Mouse (Mus musculus) adrenal gland, adult 18-20 months (tissue): ENCODE results near the gene Gm10188. TPM values are rescaled to one million over a fixed set of nuclear protein-coding genes. Genes with fewer than 3 reads are reported as not detected.
A peak's percentile ranks its signal among the peaks of the same experiment; 100 is the strongest.

Source experiments
- DNase-seq, 2 experiments: peaks; one replicate each; pipeline ENCODE4 v3.0.0; 2021 to 2022; ENCODE audit warnings: low spot score in 2 of 2
- total RNA-seq, 2 experiments: library from RNA; stranded (reverse); gene quantifications; 1 replicate in 1 of 2; 2 replicates in 1 of 2; pipeline ENCODE4 v1.2.3; 2021

The Gm10188 gene
- total RNA-seq, 2 experiments from 2014 or later: not detected

- DNase-seq: no peak
These were observed 3.1 kb downstream of the Gm10188 start for GRCm38 (mm10) chr1:132226297-132227080.

DNA sequence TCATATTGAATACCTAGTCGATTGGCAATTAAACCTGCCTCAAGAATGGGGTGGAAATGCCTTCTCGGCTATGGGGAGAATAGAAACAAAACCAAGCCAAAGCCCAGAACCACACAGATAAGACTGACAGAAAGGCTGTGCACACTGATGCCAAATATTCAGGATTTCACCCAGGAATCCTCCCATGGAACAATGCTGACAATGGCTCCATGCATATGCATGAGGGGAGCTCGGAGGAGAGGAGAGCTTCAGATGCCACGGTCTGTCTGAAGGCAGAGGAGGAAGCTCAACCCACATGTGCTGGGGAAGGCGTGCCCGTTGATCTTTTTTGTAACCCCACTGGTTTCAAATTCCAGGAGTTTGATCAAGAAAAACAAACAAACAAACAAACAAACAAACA lies 7.4 kb downstream of the Gm10188 start:
- no peak for DNase-seq

DNA sequence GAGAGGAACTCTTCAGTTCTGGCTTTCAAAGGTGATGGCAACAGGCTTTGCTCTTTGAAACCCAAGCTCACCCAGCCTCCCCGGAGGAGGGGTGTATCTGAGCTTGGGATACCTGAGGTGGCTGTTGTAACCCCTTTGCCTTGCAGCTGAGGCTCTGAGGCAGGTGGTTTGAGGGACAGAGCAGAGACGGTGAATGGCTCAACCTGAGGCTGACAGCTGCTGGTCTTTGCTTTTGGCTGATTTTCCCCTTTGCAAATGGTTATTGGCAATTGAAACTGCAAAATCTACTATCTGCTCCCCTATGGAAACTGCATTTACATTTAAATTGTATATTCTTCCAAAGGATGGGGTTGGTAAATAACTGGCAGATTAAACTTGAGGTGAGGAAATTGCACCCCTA lies 7.9 kb downstream of the Gm10188 start:
- no peak for DNase-seq

- DNase-seq: no peak
These were observed 13.3 kb downstream of the Gm10188 start for GRCm38 (mm10) chr1:132216276-132216675.

GRCm38 (mm10) chr1:132213076-132213475 lies 16.5 kb downstream of the Gm10188 start:
- DNase-seq: no peak

GRCm38 (mm10) chr1:132212218-132212617 lies 17.3 kb downstream of the Gm10188 start:
- peak; percentile 56 to 60 for DNase-seq

GRCm38 (mm10) chr1:132211672-132212071 lies 17.9 kb downstream of the Gm10188 start:
- DNase-seq: no peak

DNA sequence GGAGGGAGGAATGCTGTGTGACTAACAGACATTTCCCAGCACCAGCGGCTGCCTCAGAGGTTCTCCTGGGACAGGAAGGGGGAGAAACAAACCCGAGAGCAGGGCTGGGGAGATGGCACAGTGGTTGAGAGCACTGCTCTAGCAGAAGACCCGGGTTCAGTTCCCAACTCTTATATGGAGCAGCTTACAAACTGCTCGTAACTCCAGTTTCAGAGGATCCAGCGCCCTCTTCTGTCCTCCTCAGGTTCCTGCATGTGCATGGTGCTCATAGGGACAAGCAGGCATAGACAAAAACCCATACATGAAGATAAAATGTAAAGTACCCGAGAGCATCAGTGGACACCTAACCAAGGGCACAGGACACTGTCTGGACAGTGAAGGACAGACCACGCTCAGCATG lies 18.6 kb downstream of the Gm10188 start:
- peak; percentile 36 to 37 for DNase-seq

- DNase-seq: no peak
These were observed 20.2 kb downstream of the Gm10188 start for GRCm38 (mm10) chr1:132209400-132209799.

DNA sequence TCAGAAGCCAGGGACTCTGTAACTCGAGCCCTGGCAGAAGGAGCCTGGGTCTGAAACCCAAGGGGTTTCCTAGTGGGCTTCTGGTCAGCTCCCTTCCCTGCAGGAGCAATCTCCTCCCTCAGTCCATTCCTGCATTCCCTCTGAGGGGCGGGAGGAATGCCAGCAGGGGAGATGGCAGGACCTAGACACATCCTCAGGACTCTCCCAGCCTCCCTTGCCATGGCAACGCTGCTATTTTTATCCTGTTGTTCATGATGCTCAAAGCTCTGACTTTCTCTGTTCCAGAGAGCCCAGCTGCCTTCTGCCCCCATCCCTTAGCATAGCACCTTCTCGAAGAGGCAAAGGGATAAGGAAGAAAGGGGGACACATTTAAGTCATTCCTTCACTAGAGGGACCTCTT lies 21.4 kb downstream of the Gm10188 start:
- no peak for DNase-seq

- no peak for DNase-seq
These were observed 22.7 kb downstream of the Gm10188 start for GRCm38 (mm10) chr1:132206828-132207227.

DNA sequence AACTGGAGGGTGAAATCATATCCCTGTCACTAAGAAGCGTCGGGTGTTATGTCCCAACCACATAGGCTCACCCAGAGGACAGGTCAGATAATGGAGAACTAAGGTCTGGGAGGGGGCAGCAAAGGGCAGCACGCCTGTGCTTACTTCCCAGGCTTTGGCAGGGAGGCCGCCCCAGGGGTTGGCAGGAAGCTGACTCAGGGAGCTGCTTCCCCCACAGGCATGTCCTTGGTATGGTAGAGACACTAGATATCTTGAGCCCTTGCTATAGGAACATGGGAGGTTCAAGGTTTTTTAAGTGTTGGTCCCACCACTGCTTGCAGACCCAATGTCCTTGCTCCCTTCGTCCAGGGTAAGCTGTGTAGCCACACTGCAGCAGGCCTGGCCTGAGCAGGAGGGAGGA lies 23.6 kb downstream of the Gm10188 start:
- DNase-seq: no peak

DNA sequence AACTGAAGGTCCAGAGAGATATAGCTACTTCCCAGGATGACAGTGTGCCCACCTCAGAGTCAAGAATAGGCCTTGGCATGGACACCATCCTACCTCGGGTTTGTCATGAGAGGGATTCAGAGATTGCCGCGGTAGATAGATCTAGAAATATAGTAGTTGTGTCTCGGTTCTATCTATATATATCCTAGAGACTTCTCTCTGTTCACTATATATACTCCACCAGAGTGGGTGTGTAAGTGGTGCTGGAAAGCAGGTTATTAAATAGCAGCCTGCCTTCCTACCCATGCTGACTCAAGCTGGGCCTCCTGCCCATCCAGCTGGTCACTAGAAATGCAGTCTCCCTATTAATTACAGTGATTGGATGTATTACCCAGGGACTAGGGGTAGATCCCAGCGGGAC lies 26.8 kb downstream of the Gm10188 start:
- no peak for DNase-seq

DNA sequence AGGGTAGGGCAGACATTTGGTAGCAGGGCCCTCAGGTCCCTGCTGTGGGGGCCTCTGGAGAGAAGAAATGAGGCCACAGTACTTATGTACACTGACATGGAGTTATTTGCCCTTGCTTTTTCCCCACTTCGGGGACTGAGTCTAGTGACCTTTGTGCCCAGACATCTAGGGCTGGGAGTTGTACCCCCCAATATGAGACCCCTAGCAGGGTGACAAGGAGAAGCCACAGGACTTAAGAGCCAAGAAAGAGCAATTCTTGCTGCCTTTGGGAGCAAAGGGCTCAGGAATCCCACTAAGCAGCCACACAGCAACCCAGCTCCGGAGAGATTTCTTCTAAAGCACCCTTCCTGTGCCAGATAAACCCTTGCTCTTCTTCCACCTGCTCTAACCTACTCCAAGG lies 27.6 kb downstream of the Gm10188 start:
- DNase-seq: no peak

DNA sequence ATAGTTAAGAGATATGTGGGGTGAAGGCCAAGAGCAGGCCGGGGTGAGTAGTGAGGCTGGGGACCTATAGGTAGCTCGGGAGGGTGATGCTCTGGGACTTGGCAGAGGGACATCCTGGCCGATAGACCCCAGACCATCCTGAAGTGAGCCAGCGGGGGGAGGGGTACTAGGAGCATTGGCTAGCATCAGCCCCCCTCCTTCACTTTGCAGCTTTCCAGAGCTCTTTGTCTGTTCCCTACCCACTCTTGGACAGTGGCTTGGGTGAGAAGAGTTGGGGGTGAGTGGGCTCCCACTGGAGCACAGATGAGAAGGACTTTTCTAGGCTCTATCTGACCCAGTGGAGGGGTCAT lies 28.1 kb downstream of the Gm10188 start:
- peak in 1 of 2 experiments; percentile 5 for DNase-seq

GRCm38 (mm10) chr1:132200562-132201510 lies 28.7 kb downstream of the Gm10188 start:
- no peak for DNase-seq

GRCm38 (mm10) chr1:132199934-132200333 lies 29.6 kb downstream of the Gm10188 start:
- no peak for DNase-seq

DNA sequence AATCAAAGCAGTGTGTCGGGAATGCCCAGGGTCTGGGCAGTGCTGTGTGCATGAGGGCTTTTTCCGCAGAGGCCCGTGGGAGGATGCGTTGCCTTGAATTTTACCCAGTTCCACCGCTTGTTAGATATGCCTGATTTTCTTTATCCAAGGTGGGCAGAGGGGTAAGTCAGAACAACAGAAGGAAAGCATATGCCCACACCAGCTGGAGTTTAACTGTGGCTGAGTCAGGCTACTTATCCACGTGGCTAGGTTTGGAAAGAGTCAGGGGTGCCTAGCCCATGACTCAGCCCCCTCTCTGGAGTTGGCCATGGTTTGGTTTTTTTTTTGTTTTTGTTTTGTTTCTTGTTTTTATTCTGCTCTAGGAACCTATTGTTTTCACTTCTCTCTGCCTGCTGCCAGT lies 30.3 kb downstream of the Gm10188 start:
- no peak for DNase-seq

GRCm38 (mm10) chr1:132198401-132199071 lies 31.0 kb downstream of the Gm10188 start:
- no peak for DNase-seq

GRCm38 (mm10) chr1:132197666-132198065 lies 31.9 kb downstream of the Gm10188 start:
- DNase-seq: no peak

DNA sequence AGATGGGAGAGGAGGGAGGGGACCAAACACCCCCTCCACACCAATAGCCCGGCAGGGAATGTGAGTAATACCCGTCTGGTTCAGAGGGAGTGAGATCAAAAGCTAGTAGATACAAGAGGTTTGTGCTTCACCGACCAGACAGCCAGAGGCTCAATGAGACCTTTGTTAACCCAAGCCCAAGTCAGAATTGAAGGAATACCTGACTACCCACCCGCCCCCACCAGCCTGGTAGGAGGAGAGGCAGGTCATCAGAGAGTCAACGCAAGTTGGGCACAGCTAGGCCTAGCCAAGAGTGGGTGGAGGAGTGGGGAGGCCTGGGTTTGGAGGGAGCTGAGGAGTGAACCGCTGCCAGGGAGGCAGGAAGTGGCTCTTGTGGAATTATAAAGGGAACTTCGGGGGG lies 33.2 kb downstream of the Gm10188 start:
- DNase-seq: no peak

- no peak for DNase-seq
These were observed 33.9 kb downstream of the Gm10188 start for GRCm38 (mm10) chr1:132195681-132196080.
